1 mouse cellular context compared by ENCODE assay signal in the genomic region with DNA sequence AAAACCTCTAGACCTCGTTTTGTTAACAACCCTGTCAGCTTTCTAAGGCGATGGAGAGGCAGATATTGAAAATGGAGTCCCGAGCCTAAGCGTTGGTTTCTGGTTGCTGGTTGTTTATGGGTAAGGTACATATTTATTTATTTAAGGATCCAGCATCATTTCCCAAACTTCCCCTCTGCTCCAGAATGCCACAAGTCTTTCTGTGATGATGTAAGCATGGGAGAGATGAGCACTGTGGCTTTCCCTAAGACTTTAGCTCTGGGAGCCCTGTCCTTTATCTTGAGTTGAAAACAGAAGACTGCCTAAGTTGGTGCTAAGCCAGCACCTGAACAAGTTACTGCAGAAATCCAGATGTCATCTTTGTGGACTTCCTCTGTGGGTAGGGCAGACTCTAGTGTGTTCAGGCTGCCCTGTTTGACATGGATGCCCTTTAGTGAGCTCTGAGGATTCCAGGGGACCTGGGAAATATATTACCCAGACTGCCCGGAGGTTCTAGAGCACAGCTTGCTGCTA.
A peak's percentile ranks its signal among the peaks of the same experiment; 100 is the strongest.
TF ChIP-seq lines count a peak whose summit lies in the region.

No protein-coding gene starts in this region.

TF ChIP-seq in MEL, 35 proteins besides CTCF, POLR2A, EP300 and RAD21:
- TF ChIP-seq MYC (IDR thresholded peaks at IDR 0.05; ENCODE audit: low read depth, low read length), result no peak
- peak; percentile 51; the same call in 1 of the 2 replicates for TF ChIP-seq ETS1 (IDR thresholded peaks at IDR 0.05; ENCODE audit: low read depth, low read length)
TF ChIP-seq in MEL: peak in this region for 1.
